Mouse (Mus musculus) liver, adult 10 weeks (tissue): Measurements from ENCODE around the gene Fshr. TPM values are rescaled to one million over a fixed set of nuclear protein-coding genes. Genes with fewer than 3 reads are reported as not detected.

ENCODE experiments used
- polyA plus RNA-seq: library from polyadenylated mRNA; stranded (reverse); fragments of 350-450 nt; fragmentation: Illumina TruSeq; extraction: RNeasy Lipid Tissue Mini Kit (QIAGEN cat#74804); gene quantifications from one replicate; pipeline ENCODE4 v1.2.3, GENCODE M21; 2014; ENCODE audit warnings: low read depth, low replicate concordance

Fshr gene
- polyA plus RNA-seq = not detected

DNA sequence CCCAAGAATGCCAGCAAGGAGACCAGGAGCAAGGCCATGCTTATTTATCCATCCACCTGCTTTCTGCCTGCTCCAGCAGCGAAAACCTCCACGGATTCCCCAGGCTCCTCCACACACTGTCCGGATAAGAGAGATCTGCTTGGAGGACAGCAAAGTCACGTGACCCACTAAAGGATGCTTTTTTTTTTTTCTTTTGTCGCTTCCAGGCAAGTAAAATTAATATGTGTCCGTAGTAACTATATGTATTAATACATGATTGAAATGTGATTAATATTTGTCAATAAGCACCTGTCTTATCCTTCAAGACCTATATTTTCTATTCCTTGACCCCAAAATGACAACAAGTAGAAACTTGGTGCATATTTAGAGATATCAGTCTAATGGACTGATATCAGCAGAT is at the start of gene Fshr:
TSS of gene Fshr (minus strand) at position 101 of the 400 bp plus-strand sequence.

